ENCODE assay signal across 8 mouse cellular contexts in genomic region chr19:28963842-28964551, GRCm38 (mm10). TPM values are rescaled to one million over a fixed set of nuclear protein-coding genes. Genes with fewer than 3 reads are reported as not detected.
A peak's percentile ranks its signal among the peaks of the same experiment; 100 is the strongest.
DNase-seq lines count a peak whose midpoint lies in the region; ATAC-seq and TF ChIP-seq lines count a peak whose summit lies in the region.

Gene Plpp6, plus strand, starts transcription at chr19:28963953.

- peak; percentile 77 for TF ChIP-seq CTCF in midbrain, postnatal 0 days (IDR thresholded peaks at IDR 0.05)

- H3K27me3 ChIP-seq in embryonic facial prominence, embryonic 14.5 days (replicated peaks; ENCODE audit: control insufficient read depth, insufficient read depth, low read length) = no peaks in the 10 kb centered on the region
- no peaks in the 10 kb centered on the region for H3K27me3 ChIP-seq in limb, embryonic 15.5 days
- no peaks in the 10 kb centered on the region for H3K27me3 ChIP-seq in midbrain, postnatal 0 days (ENCODE audit: insufficient read depth, low read length)

- peaks cover 13% of the 10 kb centered on the region for H3K4me1 ChIP-seq in embryonic facial prominence, embryonic 14.5 days (ENCODE audit: control insufficient read depth, insufficient read depth, low read length)
- peaks cover 11% of the 10 kb centered on the region for H3K4me1 ChIP-seq in limb, embryonic 15.5 days
- H3K4me1 ChIP-seq in midbrain, postnatal 0 days (ENCODE audit: insufficient read depth, low read length) = peaks cover 4% of the 10 kb centered on the region; the same call in 1 of the 2 replicates

- peak; percentile 73 for DNase-seq in 3T3-L1 (ENCODE audit: low read depth, low spot score)
- peak; percentile 90 to 92 for DNase-seq in adrenal gland, postnatal 36 days
- DNase-seq in embryonic facial prominence, embryonic 14.5 days (ENCODE audit: low spot score) = peak; percentile 89
- DNase-seq in heart, adult 8-10 months (ENCODE audit: low spot score) = peak; percentile 81
- DNase-seq in kidney, adult 9 months = peak; percentile 91
- DNase-seq in midbrain, postnatal 0 days (ENCODE audit: low spot score) = peak; percentile 86
- DNase-seq in spleen, postnatal 10 days (ENCODE audit: low spot score in 2 of 2) = peak; percentile 57 to 72

- peak within 1 kb of the TSS; percentile 85 for H3K9ac ChIP-seq in embryonic facial prominence, embryonic 14.5 days (ENCODE audit: low read depth, low read length)
- H3K9ac ChIP-seq in limb, embryonic 15.5 days = peak within 1 kb of the TSS; percentile 77
- peak within 1 kb of the TSS; percentile 85 for H3K9ac ChIP-seq in midbrain, postnatal 0 days (replicated peaks; ENCODE audit: low read length, poor library complexity, severe bottlenecking)

- ATAC-seq in embryonic facial prominence, embryonic 14.5 days (ENCODE audit: low read depth) = peak; percentile 92
- ATAC-seq in limb, embryonic 15.5 days (ENCODE audit: insufficient number of reproducible peaks, low FRiP score, low TSS enrichment, low read depth) = peak; percentile 58; the same call in 1 of the 2 replicates
- ATAC-seq in midbrain, postnatal 0 days (ENCODE audit: low FRiP score) = peak; percentile 91

- H3K4me3 ChIP-seq in embryonic facial prominence, embryonic 14.5 days (ENCODE audit: low read depth, low read length) = peak within 1 kb of the TSS; percentile 83
- H3K4me3 ChIP-seq in limb, embryonic 15.5 days = peak within 1 kb of the TSS; percentile 89
- H3K4me3 ChIP-seq in midbrain, postnatal 0 days (ENCODE audit: low read depth, low read length) = peak within 1 kb of the TSS; percentile 81

- H3K9me3 ChIP-seq in embryonic facial prominence, embryonic 14.5 days (ENCODE audit: control insufficient read depth, low read length) = no peaks in the 10 kb centered on the region
- no peaks in the 10 kb centered on the region for H3K9me3 ChIP-seq in limb, embryonic 15.5 days
- H3K9me3 ChIP-seq in midbrain, postnatal 0 days (ENCODE audit: low read length) = no peaks in the 10 kb centered on the region

- peak within 1 kb of the TSS; percentile 92 for H3K4me2 ChIP-seq in embryonic facial prominence, embryonic 14.5 days (ENCODE audit: low read depth, low read length)
- peak within 1 kb of the TSS; percentile 92 for H3K4me2 ChIP-seq in limb, embryonic 15.5 days
- H3K4me2 ChIP-seq in midbrain, postnatal 0 days (ENCODE audit: low read depth, low read length, poor library complexity, severe bottlenecking) = peak within 1 kb of the TSS; percentile 89

- WGBS in embryonic facial prominence, embryonic 14.5 days = 1% methylated on average over 34 of the region's 73 CpGs
- 0% methylated on average over 59 of the region's 73 CpGs for WGBS in limb, embryonic 15.5 days
- WGBS in midbrain, postnatal 0 days = under 1% methylated on average over 58 of the region's 73 CpGs

- H3K27ac ChIP-seq in embryonic facial prominence, embryonic 14.5 days (replicated peaks; ENCODE audit: low read depth, low read length) = 0 out of 2 replicates have a peak within 1 kb of the TSS, but pooled peaks have one; percentile 10
- H3K27ac ChIP-seq in limb, embryonic 15.5 days = peak within 1 kb of the TSS; percentile 65
- peak within 1 kb of the TSS; percentile 82 for H3K27ac ChIP-seq in midbrain, postnatal 0 days (ENCODE audit: low read depth, low read length)

- no peaks in the 10 kb centered on the region for H3K36me3 ChIP-seq in embryonic facial prominence, embryonic 14.5 days (ENCODE audit: control insufficient read depth, insufficient read depth, low read length)
- H3K36me3 ChIP-seq in limb, embryonic 15.5 days = no peaks in the 10 kb centered on the region
- no peaks in the 10 kb centered on the region for H3K36me3 ChIP-seq in midbrain, postnatal 0 days (ENCODE audit: insufficient read depth, low read length)

RNA-seq across cellular contexts. Expression of gene Plpp6, which starts in this region (rescaled TPM):
- 10 to 100 TPM; 25.4 to 43.7 TPM for total RNA-seq in adrenal gland, postnatal 36 days (2021)
- polyA plus RNA-seq in embryonic facial prominence, embryonic 14.5 days (2014; fragmentation: Nextera tagmentation; extraction: Ambion mirVana) = 8.4 and 9.3 TPM in 2 replicates
- total RNA-seq in heart, adult 8-10 months (2022) = 1 to 10 TPM; 6.7 to 9.4 (median 7.8) TPM
- polyA plus RNA-seq in limb, embryonic 15.5 days (2015; fragmentation: Nextera tagmentation; extraction: Ambion mirVana) = 5.7 and 8.2 TPM in 2 replicates
- 23.3 and 27.8 TPM in 2 replicates for total RNA-seq in midbrain, postnatal 0 days (2014; rRNA removed)
- 17.8 and 20.0 TPM in 2 replicates for polyA plus RNA-seq in midbrain, postnatal 0 days (2015; fragmentation: Nextera tagmentation; extraction: Ambion mirVana)

Comparison
In these comparisons a context has a peak if more than half of its experiments do, and no peak if none do; other contexts are left out.
1. Peak in every context shown above with its lines: DNase-seq, ATAC-seq, H3K4me3 ChIP-seq and H3K27ac ChIP-seq.
2. H3K27ac ChIP-seq: peak in every context shown above with its lines; median percentile 82 in midbrain, postnatal 0 days; 65 in limb, embryonic 15.5 days; 10 in embryonic facial prominence, embryonic 14.5 days.